Mouse (Mus musculus) megakaryocyte, embryonic 14.5 days (primary cell): ENCODE data around the gene Avl9.

Experiments used
- FLI1 ChIP-seq: IDR thresholded peaks from 2 replicates; pipeline ENCODE4 v1.6.1; 2012; ENCODE audit warnings: low read length, inconsistent platforms, mixed read lengths
- GATA1 ChIP-seq: IDR thresholded peaks from 3 replicates; pipeline ENCODE4 v1.6.1; 2012; ENCODE audit warnings: mixed read lengths, low read length, inconsistent platforms, borderline replicate concordance

DNA sequence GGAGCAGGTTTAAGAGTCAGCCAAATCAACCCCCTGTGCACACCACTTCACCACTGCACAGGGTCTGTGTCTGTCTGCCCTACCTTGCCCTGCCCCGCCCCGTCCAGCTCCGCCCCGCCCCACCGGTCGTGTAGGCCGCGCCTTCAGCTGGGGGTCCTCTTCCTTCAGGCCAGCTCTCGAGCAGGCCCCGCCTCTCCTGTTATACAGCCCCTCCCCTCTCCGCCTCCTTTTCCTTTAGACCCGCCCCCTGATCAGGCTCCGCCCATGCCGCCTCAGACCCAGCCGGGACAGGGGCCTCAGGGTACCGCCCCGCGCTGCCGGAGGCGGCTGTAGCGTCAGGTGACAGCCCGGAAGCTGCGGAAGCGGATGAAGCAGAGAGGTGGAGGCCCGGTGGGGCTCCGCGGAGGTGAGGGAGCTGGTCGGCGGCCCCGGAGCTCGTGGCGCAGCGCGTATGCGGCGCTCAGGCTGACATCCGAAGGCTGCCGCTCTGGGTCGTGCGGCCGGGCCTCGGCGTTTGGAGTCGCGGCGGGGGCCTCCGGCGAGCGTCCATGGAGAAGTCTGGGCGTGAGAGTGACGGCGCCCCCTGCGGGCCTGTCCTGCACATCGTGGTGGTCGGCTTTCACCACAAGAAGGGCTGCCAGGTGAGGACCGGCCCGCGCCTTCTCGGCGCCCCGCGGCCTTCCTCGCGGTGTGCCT lies at the start of gene Avl9:
- TF ChIP-seq GATA1 (no peak), FLI1 (no peak)
